Mouse (Mus musculus) liver, embryonic 14.5 days (tissue): ENCODE data around the gene Rpl10a.

Experiments used
- CTCF ChIP-seq: IDR thresholded peaks from 2 replicates; pipeline ENCODE4 v1.5.1; 2016; ENCODE audit warnings: antibody characterized with exemption, low read depth, control low read depth
- EP300 ChIP-seq: IDR thresholded peaks from 2 replicates; pipeline ENCODE4 v1.6.1; 2016; ENCODE audit warnings: antibody characterized with exemption, low read depth

DNA sequence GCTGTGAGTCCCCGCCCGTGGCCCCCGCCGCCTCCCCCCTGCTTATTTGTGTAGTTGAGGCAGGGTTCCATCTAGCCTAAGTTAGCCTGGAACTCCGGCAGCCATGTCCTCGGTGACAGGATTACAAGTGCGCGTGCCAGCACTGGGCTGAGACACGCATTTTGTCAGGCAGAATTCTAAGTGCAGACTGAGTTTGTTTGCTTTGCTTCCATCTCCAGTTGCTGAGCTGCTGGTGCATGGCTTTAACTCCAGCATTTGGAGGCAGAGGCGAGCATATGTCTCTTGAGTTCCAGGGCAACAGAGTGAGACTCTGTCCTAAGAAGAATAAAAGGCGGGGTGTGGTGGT, 14.4 kb upstream of the Rpl10a start:
- no peak for TF ChIP-seq CTCF
- no peak for TF ChIP-seq EP300
